Mouse (Mus musculus) mesoderm, embryonic 11.5 days (tissue): Measurements from ENCODE around the gene Olfr389.

Experiments used
- DNase-seq: peaks from one replicate; pipeline ENCODE4 v3.0.0-alpha.2; 2012; ENCODE audit warnings: low read depth, low spot score

The Olfr389 gene

GRCm38 (mm10) chr11:73780613-73781012 is at the start of gene Olfr389:
Gene Olfr389 (minus strand): TSS chr11:73780713.
- DNase-seq: no peak

- DNase-seq: no peak
These were observed 36.4 kb upstream of the Olfr389 start, which contains the start of gene Olfr392 for GRCm38 (mm10) chr11:73816949-73817348. Gene Olfr392 (minus strand): TSS chr11:73817049.

GRCm38 (mm10) chr11:73802952-73803351 is 22.4 kb upstream of the Olfr389 start, which contains the start of gene Olfr391-ps:
Gene Olfr391-ps (minus strand): TSS chr11:73803052.
- DNase-seq: no peak

GRCm38 (mm10) chr11:73782664-73783063 is 2.2 kb upstream of the Olfr389 start, which contains the start of gene Olfr390:
Gene Olfr390 (plus strand): TSS chr11:73782964.
- DNase-seq: no peak

GRCm38 (mm10) chr11:73759115-73759514 is 21.4 kb downstream of the Olfr389 start:
- DNase-seq: no peak
